ENCODE assay signal across 8 mouse cellular contexts in genomic region chr6:136920320-136921257, GRCm38 (mm10). TPM values are rescaled to one million over a fixed set of nuclear protein-coding genes. Genes with fewer than 3 reads are reported as not detected.
DNase-seq lines count a peak whose midpoint lies in the region; ATAC-seq and TF ChIP-seq lines count a peak whose summit lies in the region.

No protein-coding gene starts in this region.

- peak; percentile 42 for ATAC-seq in G1E (ENCODE audit: extremely low read depth, insufficient number of reproducible peaks, low FRiP score, poor library complexity, severe bottlenecking)
- peak; percentile 48; the same call in 1 of the 2 replicates for ATAC-seq in forebrain, embryonic 14.5 days

- H3K4me1 ChIP-seq in G1E (ENCODE audit: insufficient read depth, low read depth, low read length), result peaks cover 6% of the 10 kb centered on the region; the same call in 1 of the 2 replicates
- no peaks in the 10 kb centered on the region for H3K4me1 ChIP-seq in forebrain, embryonic 14.5 days (ENCODE audit: control insufficient read depth, insufficient read depth, low read length)

- 46% methylated on average over 16 of the region's 16 CpGs for WGBS in forebrain, embryonic 14.5 days

- H3K36me3 ChIP-seq in G1E (replicated peaks), result peaks cover 37% of the 10 kb centered on the region
- H3K36me3 ChIP-seq in forebrain, embryonic 14.5 days (ENCODE audit: control insufficient read depth, insufficient read depth, low read length), result no peaks in the 10 kb centered on the region

- H3K27ac ChIP-seq in forebrain, embryonic 14.5 days (ENCODE audit: low read depth, low read length), result no peak overlapping the region

- TF ChIP-seq CTCF in G1E (IDR thresholded peaks at IDR 0.05; ENCODE audit: low read depth, low read length), result 0 out of 2 replicates have a peak, but pooled peaks have one; percentile 25

- no peak overlapping the region for H3K4me2 ChIP-seq in forebrain, embryonic 14.5 days (ENCODE audit: low read length)

- H3K27me3 ChIP-seq in G1E (ENCODE audit: insufficient read depth, low read length), result no peaks in the 10 kb centered on the region
- no peaks in the 10 kb centered on the region for H3K27me3 ChIP-seq in forebrain, embryonic 14.5 days (replicated peaks; ENCODE audit: control insufficient read depth, insufficient read depth, low read length)

- no peak overlapping the region for H3K4me3 ChIP-seq in G1E (ENCODE audit: low read depth, low read length)
- no peak overlapping the region for H3K4me3 ChIP-seq in forebrain, embryonic 14.5 days (ENCODE audit: low read depth, low read length)

- DNase-seq in G1E (ENCODE audit: low spot score), result no peak
- peak; percentile 35 for DNase-seq in cerebellum, adult 11 months
- DNase-seq in forebrain, embryonic 14.5 days (ENCODE audit: low spot score), result peak; percentile 82
- peak; percentile 50 for DNase-seq in heart, postnatal 25 days (ENCODE audit: low spot score)
- DNase-seq in layer of hippocampus, adult 11-12 months (ENCODE audit: low spot score), result peak; percentile 86
- peak; percentile 44 to 68 for DNase-seq in lung, adult 18-20 months
- peak; percentile 46 for DNase-seq in retina, adult 2 months (ENCODE audit: low read depth, low spot score)
- peak; percentile 74 for DNase-seq in thymus, postnatal 25 days

- intact Hi-C loops in heart, postnatal 25 days (cut with DNase I), result loop anchor here (1.0 kb wide), 1 partner anchor 59 kb away; no protein-coding TSS in a partner anchor

- no peaks in the 10 kb centered on the region for H3K9me3 ChIP-seq in G1E (replicated peaks)
- H3K9me3 ChIP-seq in forebrain, embryonic 14.5 days (replicated peaks; ENCODE audit: control insufficient read depth, low read length), result no peaks in the 10 kb centered on the region

- no peak overlapping the region for H3K9ac ChIP-seq in forebrain, embryonic 14.5 days (ENCODE audit: low read length)

RNA-seq across cellular contexts. Expression of gene Erp27, which starts 1.4 kb away (rescaled TPM):
- 0.34 TPM in 1 of 2 replicates, not detected in the other for total RNA-seq in G1E (2014; fragmentation: Nextera tagmentation)
- total RNA-seq in G1E (2017), result 0.76 and 0.87 TPM in 2 replicates
- polyA plus RNA-seq in G1E (2012), result not detected in 2 replicates
- 0.23 and 0.28 TPM in 2 replicates for polyA plus RNA-seq in forebrain, embryonic 14.5 days (2014; fragmentation: Nextera tagmentation; extraction: Ambion mirVana)
- not detected for total RNA-seq in heart, postnatal 25 days (2021)

RNA-seq across cellular contexts. Expression of gene Pde6h, which starts 3.0 kb away (rescaled TPM):
- total RNA-seq in G1E (2014; fragmentation: Nextera tagmentation) (not detected in 2 replicates), G1E (2017) (0.05 and 0.06 TPM in 2 replicates)
- polyA plus RNA-seq in G1E (2012), result not detected in 2 replicates
- not detected in 2 replicates for polyA plus RNA-seq in forebrain, embryonic 14.5 days (2014; fragmentation: Nextera tagmentation; extraction: Ambion mirVana)
- not detected for total RNA-seq in heart, postnatal 25 days (2021)

RNA-seq across cellular contexts. Expression of gene Arhgdib, which starts 21.1 kb away (rescaled TPM):
- total RNA-seq in G1E (2014; fragmentation: Nextera tagmentation), result 1,122 and 1,191 TPM in 2 replicates
- total RNA-seq in G1E (2017), result 613 and 661 TPM in 2 replicates
- polyA plus RNA-seq in G1E (2012), result 119 and 124 TPM in 2 replicates
- 17.9 and 18.8 TPM in 2 replicates for polyA plus RNA-seq in forebrain, embryonic 14.5 days (2014; fragmentation: Nextera tagmentation; extraction: Ambion mirVana)
- 10 to 100 TPM; 26.5 to 27.8 TPM for total RNA-seq in heart, postnatal 25 days (2021)

RNA-seq across cellular contexts. Expression of gene Mgp, which starts 45.0 kb away (rescaled TPM):
- total RNA-seq in G1E (2014; fragmentation: Nextera tagmentation), result not detected in 2 replicates
- total RNA-seq in G1E (2017), result 0.16 and 0.41 TPM in 2 replicates
- not detected in 2 replicates for polyA plus RNA-seq in G1E (2012)
- polyA plus RNA-seq in forebrain, embryonic 14.5 days (2014; fragmentation: Nextera tagmentation; extraction: Ambion mirVana), result 5.0 and 9.4 TPM in 2 replicates
- total RNA-seq in heart, postnatal 25 days (2021), result 100 to 1,000 TPM; 365 to 487 TPM

Comparison
In these comparisons a context has a peak if more than half of its experiments do, and no peak if none do; other contexts are left out.
1. RNA of gene Arhgdib, which starts 21.1 kb away (total RNA-seq): 613 to 1,191 TPM in G1E; 26.5 to 27.8 TPM in heart, postnatal 25 days; every median in the first group is over 10 times any median in the second.